Mouse (Mus musculus) embryonic fibroblast, embryonic 13.5 days (primary cell): Measurements from ENCODE around the gene Arhgap8.

ENCODE experiments used
- CTCF ChIP-seq: IDR thresholded peaks from 2 replicates; pipeline ENCODE4 v1.5.1; 2011; ENCODE audit warnings: mild to moderate bottlenecking, control low read depth, low read length, moderate library complexity, borderline replicate concordance; ENCODE audit not compliant: insufficient read depth
- POLR2A ChIP-seq: IDR thresholded peaks from 2 replicates; pipeline ENCODE4 v1.6.1; 2011; ENCODE audit warnings: low read depth, mild to moderate bottlenecking, control low read depth, low read length, moderate library complexity

GRCm38 (mm10) chr15:84672308-84672615 lies 47.6 kb upstream of the Arhgap8 start:
- TF ChIP-seq CTCF (no peak), POLR2A (no peak)
